Mouse (Mus musculus) adipocyte (in vitro differentiated cells): Measurements from ENCODE around the gene Junb.

Experiments used
- DNase-seq: peaks from one replicate; pipeline ENCODE4 v3.0.0-alpha.2; 2016; ENCODE audit warnings: low spot score

Gene Junb

DNA sequence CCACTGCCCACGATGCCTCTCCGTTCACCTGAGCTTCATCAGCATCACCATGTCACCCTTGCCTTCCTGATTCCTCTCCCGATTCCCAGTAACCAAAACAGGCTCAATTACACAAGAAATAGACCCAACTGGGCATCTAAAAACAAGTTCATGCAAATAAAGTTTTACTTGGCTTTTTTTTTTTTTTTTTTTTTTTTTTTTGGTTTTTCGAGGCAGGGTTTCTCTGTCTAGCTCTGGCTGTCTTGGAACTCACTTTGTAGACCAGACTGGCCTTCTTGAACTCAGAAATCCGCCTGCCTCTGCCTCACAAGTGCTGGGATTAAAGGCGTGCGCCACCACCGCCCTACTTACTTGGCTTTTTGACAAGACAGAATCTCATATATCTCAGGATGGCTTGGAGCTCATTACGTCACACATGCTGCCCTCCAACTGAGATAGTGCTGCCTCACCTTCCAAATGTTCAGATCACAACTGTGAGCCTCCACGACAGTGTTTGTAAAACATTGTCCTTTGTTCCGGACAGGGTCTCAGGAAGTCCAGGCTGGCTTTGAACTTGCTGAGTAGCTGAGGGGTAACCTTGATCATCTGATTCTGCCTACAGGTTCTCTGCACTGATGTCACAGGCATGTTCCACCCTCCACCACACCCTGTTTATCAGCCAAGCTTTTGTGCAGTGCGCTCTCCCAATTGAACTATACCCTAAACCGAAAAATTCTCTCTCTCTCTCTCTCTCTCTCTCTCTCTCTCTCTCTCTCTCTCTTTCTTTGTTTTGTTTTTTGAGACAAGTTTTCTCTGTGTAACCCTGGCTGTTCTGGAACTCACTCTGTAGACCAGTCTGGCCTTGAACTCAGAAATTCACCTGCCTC is 40.7 kb downstream of the Junb start:
- DNase-seq, result no peak

DNA sequence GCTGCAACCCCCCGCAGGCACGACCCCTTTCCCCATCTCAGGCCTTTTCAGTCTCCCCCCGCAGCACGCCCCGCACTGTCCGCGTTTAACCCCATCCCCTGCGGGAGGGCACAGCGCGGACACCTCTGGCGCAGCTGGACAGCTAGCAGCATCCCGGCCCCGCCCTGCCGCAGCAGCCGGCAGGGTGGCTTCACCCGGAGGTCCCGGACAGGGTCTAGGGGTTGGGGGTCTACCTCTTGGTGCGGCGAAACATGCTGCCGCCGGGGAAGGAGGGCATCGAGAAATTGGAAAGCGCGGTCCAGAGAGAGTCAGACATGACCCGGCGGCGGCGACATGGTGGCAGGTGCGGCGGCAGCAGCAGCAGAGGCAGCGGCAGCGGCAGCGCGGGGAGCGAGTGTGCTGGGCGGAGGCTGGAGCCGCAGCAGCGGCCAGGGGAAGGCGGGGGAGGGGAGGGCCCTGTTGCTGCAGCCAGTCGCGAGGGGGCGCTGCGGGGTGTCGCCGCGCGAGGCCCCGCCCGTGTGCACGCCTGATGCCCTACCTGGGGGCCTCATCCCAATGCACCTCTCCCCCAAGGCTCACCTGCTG is 41.5 kb downstream of the Junb start, which contains the start of gene Mast1:
TSS of gene Mast1 (minus strand) at position 398 of the 585 bp plus-strand sequence.
- no peak for DNase-seq

DNA sequence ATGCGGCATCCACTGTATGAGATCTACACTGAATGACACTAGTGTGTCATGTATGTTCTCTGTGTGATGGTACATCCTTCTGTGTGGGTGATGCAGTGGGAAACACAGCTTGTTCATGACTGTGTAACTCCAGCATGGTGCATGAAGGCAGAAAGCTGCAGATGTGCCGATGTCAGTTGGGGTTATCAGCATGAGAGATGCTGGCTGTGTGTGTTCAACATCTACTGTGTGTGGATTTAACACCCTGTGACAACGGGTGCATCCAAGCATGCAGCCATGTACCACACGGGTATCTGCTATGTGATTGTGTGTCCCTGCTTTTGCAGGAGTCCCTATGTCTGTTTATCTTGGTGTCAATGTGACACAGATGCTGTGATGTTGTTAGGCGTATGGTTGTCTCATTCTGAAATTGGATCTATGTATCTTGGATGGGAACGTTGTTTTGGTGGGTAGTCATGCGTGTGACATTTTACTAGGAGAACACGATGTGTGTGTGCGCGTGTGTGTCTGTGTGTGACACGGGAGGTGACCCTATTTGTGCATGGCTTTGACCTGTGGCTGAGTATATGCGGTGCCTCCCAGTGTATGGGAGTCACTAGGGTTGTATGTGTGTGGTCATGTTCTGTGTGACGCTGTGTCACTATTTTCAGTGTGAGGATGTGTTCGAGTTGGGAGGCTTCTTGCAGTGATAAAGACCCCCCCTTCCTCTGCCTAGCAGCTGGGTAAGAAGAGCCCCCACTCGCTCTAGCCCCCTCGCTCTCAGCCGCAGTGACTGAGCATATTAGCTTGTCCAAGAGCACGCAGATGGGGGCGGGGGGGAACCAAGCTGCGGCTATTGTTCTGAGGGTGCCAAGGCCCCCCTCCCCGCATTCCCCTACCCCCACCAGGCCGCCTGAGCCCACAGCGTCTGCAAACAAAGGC is 42.2 kb downstream of the Junb start:
- DNase-seq, result no peak

DNA sequence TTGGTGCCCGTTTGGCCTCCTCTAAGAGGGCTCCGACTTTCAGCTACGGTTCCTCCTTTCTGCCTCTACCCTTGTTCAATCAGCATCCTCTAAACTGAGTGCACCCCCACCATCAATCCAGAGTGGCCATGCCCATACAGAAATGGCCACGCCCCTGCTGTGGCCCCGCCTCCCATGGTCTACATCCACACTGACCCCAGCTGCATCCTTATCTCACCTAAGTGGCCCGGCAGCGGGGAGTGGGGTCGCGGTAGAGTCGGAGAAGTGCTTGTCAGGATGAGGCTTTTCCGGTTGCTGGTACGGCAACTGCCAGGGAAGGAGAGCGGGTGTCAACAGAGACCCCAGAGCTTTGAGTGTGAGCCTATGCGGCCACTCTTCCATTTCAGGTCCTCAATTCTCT is 43.0 kb downstream of the Junb start:
- no peak for DNase-seq

DNA sequence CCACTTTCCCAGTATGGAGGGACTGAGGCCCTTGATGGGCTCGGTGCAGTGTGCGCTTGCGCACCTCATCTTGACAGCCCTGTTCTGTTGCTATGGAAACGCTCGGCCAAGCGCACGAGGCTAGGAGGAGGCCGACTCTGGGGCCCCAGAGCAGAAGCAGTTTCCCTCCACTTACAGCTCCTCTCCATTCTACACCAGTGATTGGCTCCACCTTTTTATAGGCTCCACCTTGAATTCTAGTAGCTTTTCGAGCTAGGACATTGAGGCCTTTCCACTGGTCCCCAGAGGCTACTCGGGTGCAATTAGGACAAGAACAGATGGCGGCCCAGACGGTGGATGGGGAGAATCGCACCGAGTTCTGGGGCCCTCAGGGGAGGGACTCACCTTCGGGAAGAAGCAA is 43.7 kb downstream of the Junb start:
- no peak for DNase-seq

DNA sequence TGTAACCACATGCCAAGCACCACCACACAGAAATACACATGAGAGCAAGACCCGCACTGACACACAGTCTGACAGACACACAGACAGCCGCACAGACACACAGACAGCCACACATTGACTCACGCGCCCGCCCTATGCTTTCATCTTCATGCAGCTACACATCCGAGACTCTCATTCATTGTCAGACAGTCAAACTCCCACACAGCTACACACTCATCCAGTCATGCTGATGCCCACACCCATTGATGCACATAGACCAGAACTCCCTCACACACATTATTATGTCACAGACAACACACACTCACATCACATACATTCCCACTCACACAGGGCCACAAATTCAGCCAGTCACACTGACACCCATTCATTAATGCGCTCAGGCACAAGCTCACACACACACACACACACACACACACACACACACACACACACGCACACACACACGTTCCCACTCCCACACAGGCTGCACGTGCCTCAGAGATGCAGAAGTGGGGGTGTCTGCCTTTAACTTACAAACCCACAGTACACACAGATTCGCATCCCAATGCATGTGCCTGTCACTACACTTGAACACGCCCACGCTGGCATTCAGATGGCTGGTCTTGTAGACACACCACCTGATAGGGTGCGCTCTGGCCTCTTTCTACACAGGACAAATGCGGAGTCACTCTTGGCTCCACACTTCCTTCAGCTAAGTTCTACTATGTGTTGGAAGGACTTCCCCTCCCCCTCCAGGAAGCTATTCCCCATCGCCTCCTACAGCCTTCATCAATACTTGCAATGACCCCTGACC is 44.6 kb downstream of the Junb start:
- DNase-seq, result no peak

DNA sequence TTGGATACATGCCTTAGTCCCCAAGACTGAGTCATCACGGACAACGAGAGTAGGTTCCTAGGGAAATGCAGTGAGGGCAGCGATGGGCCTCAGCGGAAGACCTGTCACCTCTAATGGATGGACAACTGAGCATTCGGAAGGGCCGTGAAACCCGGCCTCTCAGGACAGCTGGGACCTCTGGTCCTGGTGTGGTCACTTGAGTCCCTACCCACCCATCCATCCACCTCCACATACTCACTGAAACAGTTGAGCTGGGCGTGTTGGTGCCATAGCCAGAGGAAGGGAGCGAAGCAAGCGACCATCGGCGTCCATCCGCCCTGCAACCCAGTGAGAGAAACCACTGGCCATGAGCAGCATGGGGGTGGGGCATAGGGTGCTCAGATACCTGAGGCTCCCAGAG is 47.9 kb downstream of the Junb start:
- no peak for DNase-seq

DNA sequence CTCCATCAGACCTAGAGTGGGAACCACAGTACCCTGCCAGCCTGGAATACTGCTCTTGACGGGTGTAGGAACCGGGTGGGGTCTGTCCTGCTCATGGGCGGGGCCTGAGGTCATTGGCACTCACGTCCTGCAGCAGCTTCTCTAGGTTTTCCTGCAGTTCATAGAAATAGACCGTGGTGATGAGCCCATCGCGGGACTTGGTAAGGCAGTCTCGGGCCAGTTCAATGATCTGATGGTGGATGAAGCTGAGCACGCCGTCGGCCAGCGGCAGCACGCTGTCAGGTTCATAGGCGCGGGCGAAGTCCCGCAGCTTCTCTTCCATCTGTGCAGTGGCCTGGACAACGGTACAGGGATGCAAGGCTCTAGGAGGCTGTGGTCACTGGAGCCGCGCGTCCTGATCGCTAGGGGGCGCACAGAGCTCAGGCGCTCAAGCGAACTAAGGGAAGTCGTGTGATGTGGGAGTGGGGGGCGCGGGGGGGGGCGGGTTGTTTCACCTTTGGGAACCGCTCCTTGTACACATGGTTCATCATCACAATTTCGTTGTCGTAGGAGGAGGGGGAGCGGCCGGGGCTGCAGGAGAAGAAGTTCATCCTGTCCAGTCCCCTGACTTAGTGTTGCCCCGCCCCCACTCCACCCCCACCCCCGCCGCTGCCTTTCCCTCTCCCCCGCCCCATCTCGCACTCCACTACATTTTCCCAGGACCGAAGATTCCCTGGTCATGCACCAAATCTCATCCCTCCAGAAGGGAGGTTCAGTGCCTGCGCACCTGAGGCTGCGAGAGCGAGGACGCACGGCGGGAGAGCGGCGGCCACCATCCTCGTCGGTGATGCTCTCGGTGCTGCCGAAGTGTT is 49.8 kb downstream of the Junb start:
- peak; percentile 62 for DNase-seq

DNA sequence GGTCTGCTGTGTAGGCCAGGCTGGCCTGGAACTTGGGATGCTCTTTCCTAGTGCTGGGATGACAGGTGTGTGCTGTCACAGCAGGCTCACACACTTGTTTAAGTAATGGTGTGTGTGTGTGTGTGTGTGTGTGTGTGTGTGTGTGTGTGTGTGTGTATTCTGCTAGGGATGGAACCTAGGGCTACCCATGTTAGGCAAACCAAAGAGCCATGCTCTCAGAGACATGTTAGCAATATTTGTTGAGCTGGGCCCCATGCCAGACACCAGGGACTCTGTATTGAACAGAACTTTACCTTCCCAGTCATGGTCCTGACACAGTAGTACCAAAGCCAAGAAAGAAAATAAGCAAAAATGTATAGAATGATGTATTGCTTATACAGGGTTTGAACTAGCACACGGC is 51.0 kb downstream of the Junb start:
- DNase-seq, result no peak

DNA sequence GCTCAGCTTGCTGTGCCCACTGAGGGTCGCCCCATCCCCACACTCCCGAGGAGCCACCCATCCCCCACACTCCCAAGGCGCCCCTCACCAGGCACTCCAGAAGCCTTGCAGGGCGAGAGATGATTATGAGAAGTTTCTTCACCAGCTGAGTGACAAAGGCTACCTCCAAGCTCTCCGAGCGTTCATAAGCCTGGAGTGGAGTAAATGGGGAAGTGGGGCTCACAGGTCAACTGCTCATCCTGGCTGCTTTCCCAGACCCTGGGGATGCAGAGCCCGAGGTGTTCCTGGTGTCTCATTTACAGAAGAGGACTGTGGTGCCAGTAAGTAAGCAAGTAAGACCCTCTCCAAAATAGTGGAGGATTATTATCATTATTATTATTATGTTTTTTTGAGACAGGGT is 53.0 kb downstream of the Junb start:
- DNase-seq, result no peak
